Mouse (Mus musculus) G1E (cell line): ENCODE measurements around the gene Naa80. TPM values are rescaled to one million over a fixed set of nuclear protein-coding genes. Genes with fewer than 3 reads are reported as not detected.

Experiments used
- ATAC-seq: 2 replicates; pipeline ENCODE4 v1.8.0; 2016; ENCODE audit warnings: mild to moderate bottlenecking; ENCODE audit not compliant: insufficient number of reproducible peaks, poor library complexity, low FRiP score, severe bottlenecking; ENCODE audit errors: extremely low read depth
- DNase-seq: peaks from one replicate; pipeline ENCODE4 v3.0.0; 2012; ENCODE audit warnings: low spot score
- H3K27me3 ChIP-seq: 2 replicates; pipeline ENCODE4 v1.6.1; 2012; ENCODE audit warnings: mild to moderate bottlenecking, low read length, inconsistent platforms; ENCODE audit not compliant: insufficient read depth
- H3K36me3 ChIP-seq: replicated peaks from 2 replicates; pipeline ENCODE3; 2012; ENCODE audit warnings: mild to moderate bottlenecking, inconsistent platforms
- H3K4me1 ChIP-seq: 2 replicates; pipeline ENCODE4 v1.6.1; 2012; ENCODE audit warnings: low read depth, low read length, inconsistent platforms, mixed read lengths; ENCODE audit not compliant: insufficient read depth
- H3K4me3 ChIP-seq: 2 replicates; pipeline ENCODE4 v1.5.1; 2012; ENCODE audit warnings: low read depth, mild to moderate bottlenecking, inconsistent platforms, low read length, moderate library complexity, mixed read lengths
- H3K9me3 ChIP-seq: replicated peaks from 2 replicates; pipeline ENCODE4 v1.6.1; 2012; ENCODE audit warnings: inconsistent platforms
- CTCF ChIP-seq: IDR thresholded peaks from 2 replicates; pipeline ENCODE4 v1.5.1; 2012; ENCODE audit warnings: low read depth, low read length, inconsistent platforms, mixed read lengths
- GATA1 ChIP-seq: IDR thresholded peaks from 2 replicates; pipeline ENCODE4 v1.6.1; 2012; ENCODE audit warnings: borderline replicate concordance, low read length, inconsistent platforms, mixed read lengths
- GATA2 ChIP-seq: IDR thresholded peaks from 2 replicates; pipeline ENCODE4 v1.6.1; 2012; ENCODE audit warnings: low read depth, low read length, inconsistent platforms, borderline replicate concordance
- POLR2AphosphoS5 ChIP-seq: IDR thresholded peaks from 2 replicates; pipeline ENCODE4 v1.6.1; 2012; ENCODE audit warnings: low read depth, low read length, inconsistent platforms; ENCODE audit not compliant: insufficient replicate concordance
- TAL1 ChIP-seq: conservative IDR thresholded peaks from 2 replicates; pipeline ENCODE4 v1.6.1; 2012; ENCODE audit warnings: low read depth, low read length, inconsistent platforms, mixed read lengths
- polyA plus RNA-seq: library from polyadenylated mRNA; stranded (reverse); fragments of >175 nt; gene quantifications from 2 replicates; pipeline ENCODE4 v1.2.3, GENCODE M21; 2012
- total RNA-seq, 2 experiments: library from RNA; stranded (forward) in 1 of 2; stranded (reverse) in 1 of 2; fragments of 200-1000 nt in 1 of 2; fragments of >200 nt in 1 of 2; fragmentation: Nextera tagmentation in 1 of 2; gene quantifications; 2 replicates each; pipeline ENCODE4 v1.2.3; 2014 to 2017

Gene Naa80
- total and polyA plus RNA-seq, 3 experiments: 14.6 to 53.8 (median 17.4) TPM

DNA sequence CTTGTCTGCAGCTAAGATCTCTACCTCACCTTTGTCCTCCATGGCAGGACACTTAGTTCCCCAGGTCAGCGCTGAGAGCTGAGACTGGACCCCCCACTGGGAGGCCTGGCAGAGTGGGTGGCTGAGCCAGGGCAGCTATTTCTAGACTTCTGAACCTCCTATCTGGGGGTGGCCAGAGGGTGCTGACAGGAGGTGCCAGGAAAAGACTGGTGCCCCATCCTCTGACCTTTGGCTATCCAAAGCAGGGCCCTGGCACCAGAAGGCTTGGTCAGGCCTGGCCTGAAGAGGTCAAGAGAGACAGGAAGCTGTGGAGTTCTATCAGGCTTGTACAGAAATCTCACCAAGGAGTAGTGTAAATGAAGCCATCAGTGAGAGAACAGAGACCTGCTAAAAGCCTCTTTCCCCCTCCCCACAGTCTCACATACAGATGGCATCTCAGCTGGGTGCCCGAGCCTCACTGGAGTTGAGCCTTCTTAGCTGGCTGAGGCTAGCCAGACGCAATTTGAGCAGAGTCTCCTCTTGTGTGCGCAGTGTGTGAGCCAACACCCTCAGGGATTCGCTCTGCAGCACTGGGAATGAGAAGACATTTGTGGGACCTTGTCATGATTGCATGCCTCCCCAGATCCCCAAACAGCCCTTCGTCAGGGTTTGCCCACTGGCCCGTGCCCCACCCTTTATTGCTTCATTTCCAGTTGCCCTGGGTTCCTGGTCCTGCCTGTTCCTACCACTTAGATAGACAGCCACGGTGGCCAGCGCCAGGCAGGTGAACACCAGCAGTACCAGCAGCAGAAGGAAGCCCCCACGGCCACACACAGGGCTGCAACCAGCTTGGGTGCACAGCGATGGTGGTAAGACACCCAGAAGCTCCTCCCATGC, 14.7 kb downstream of the Naa80 start:
- no peak for TF ChIP-seq CTCF
- no peak for TF ChIP-seq GATA1
- no peak for TF ChIP-seq GATA2
- TF ChIP-seq TAL1: no peak
- no peak for TF ChIP-seq POLR2AphosphoS5
- ATAC-seq: no peak

DNA sequence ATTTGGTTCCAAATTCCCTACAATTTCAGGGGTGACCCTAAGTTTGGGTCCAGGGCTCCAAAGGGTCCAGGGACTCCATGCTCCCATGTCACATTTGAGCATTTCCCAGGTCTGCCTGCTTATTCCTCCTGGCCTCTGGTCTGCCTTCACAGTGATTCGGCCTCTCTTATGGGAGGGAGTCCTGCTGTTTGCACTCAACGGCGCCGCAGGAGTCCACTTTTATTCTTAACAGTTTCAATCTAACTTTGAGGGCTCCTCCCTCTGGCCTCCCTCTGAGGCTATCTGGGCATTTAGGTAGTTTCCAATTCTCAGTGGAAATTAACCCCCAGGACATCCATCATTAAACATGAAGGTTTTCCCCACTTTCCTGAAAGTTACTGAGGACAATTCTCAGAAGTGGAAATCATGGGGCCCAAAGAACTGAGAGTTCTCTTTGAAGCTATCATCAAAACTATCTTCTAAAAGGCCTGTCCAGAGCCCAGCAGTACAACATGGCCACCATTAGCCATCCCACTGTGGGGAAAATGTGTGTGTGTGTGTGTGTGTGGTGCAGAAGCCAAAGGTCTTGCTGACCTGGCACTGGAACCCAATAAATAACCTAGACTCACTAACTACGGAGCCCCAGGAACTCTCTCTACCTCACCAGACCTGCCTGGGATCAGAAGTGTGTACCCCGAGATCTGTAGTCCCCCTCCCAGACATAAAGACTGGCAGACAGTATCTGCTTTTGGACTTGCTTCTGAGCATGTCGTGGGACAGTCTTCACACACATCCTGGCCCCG, 15.8 kb downstream of the Naa80 start:
- Histone ChIP-seq H3K4me1 (peaks cover 51% of the 10 kb centered on the region), H3K9me3 (no peaks in the 10 kb centered on the region), H3K4me3 (no peak overlapping the region), H3K27me3 (peaks cover 18% of the 10 kb centered on the region), H3K36me3 (peaks cover 69% of the 10 kb centered on the region)
- TF ChIP-seq CTCF (no peak), GATA2 (no peak), TAL1 (no peak), GATA1 (no peak)
- DNase-seq: no peak
- no peak for ATAC-seq

More for the DNA sequence above, 14.7 kb downstream of the Naa80 start:
- peaks cover 78% of the 10 kb centered on the region for H3K36me3 ChIP-seq
- peaks cover 8% of the 10 kb centered on the region for H3K27me3 ChIP-seq
- peaks cover 60% of the 10 kb centered on the region for H3K4me1 ChIP-seq
- H3K9me3 ChIP-seq: no peaks in the 10 kb centered on the region
- DNase-seq: no peak
- no peak overlapping the region for H3K4me3 ChIP-seq

DNA sequence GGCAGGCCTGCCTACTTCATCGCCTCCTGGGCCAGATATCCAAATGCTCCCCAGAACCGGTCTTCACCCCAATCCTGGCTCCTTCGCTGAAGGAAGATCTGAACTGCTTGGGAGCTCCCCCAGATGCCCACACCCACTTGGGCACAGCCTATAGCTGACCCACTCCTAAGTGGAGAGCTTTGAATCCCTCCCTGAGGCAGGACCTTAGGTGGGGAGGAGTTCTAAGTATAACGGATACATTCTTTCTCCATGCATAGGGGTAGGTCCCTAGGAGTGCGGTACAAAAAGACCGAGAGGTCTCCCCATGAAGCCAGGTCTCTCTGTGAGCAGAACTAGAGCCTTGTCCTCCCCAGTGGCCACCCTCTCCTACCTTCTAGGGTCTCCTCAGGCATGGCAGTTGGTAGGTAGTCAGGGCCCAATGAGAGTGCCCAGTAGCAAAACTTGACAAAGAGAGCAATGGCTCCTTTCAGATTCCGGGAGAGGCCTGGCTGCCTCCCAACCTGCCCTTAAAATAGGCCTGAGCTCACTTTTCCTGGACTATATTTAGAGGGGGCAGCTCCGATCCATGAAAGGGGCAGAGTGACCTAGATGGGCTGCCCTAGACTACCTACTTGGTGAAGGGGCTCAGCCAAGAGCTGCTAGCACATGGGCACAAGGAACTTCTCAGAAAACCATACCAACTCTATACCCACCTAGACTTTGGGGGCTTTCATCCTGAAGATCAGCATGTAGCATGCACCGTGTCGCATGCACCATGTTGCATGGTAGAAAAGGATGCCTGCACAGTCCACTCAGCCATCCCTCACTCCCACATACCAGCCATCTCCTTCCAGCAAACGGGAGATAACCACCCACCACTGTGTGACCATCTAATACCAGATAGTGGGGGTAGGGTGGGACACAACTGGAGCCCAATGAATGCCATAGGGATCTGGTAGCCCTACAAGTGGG, 18.2 kb downstream of the Naa80 start:
- ATAC-seq: no peak
- Histone ChIP-seq H3K4me1 (peaks cover 47% of the 10 kb centered on the region), H3K36me3 (peaks cover 44% of the 10 kb centered on the region), H3K27me3 (peaks cover 42% of the 10 kb centered on the region), H3K4me3 (no peak overlapping the region), H3K9me3 (no peaks in the 10 kb centered on the region)
- TF ChIP-seq CTCF (no peak), GATA1 (no peak), GATA2 (no peak), TAL1 (no peak), POLR2AphosphoS5 (no peak)
- no peak for DNase-seq

DNA sequence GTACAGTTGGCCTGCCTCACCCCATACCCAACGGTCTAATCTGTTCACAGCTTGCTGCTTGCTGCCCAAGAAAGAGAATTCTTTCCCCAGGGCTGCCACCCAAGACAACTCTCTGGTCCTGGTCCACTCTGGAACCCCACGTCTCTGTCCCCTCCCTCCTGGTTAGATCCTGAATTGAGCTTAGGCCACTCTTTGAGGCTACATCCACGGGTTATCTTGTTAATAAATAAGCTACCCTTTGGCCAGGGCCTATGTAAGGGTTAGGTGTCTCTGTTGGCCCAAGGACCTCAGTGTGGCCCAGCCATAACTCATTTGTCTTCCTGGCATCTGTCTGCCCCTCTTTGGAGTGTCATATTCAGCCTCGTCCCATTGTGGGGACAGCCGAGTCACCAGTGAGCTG, 19.7 kb downstream of the Naa80 start:
- H3K9me3 ChIP-seq: no peaks in the 10 kb centered on the region
- peaks cover 50% of the 10 kb centered on the region for H3K27me3 ChIP-seq
- H3K4me3 ChIP-seq: no peak overlapping the region
- ATAC-seq (no peak), DNase-seq (no peak)
- H3K4me1 ChIP-seq: peaks cover 48% of the 10 kb centered on the region
- H3K36me3 ChIP-seq: peaks cover 29% of the 10 kb centered on the region
- TF ChIP-seq TAL1: no peak
- no peak for TF ChIP-seq POLR2AphosphoS5
- TF ChIP-seq CTCF: no peak
- no peak for TF ChIP-seq GATA1
- no peak for TF ChIP-seq GATA2

DNA sequence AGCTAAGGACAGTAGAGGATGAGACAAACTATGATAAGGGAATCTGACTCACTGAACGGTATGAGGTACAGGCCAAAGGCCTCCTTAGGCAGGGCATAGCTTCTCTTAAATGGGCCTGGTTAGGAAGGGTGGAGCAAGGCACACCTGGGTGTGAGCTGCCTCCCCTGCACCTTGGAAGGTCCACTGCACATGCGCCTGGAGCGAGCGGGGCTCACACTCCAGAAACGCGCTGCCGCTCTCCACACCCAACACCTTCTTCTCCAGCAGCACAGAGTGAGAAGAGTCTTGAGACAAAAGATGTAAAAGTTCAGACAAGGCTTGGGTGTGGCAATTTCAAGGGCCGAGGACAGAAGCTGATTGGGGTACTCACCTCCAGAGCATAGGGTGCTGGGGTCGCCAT, 20.7 kb downstream of the Naa80 start:
- TF ChIP-seq CTCF: no peak
- no peak for TF ChIP-seq POLR2AphosphoS5
- no peak for TF ChIP-seq TAL1
- no peak for TF ChIP-seq GATA2
- H3K36me3 ChIP-seq: peaks cover 19% of the 10 kb centered on the region
- no peak for ATAC-seq
- peaks cover 39% of the 10 kb centered on the region for H3K4me1 ChIP-seq
- H3K9me3 ChIP-seq: no peaks in the 10 kb centered on the region
- no peak overlapping the region for H3K4me3 ChIP-seq
- peaks cover 60% of the 10 kb centered on the region for H3K27me3 ChIP-seq
- DNase-seq: no peak
